Mouse (Mus musculus): ENCODE results near the gene Cntnap3. TPM values are rescaled to one million over a fixed set of nuclear protein-coding genes. Genes with fewer than 3 reads are reported as not detected.

Cntnap3 gene
- 0.06 TPM in 1 of 2 replicates, not detected in the other for polyA plus RNA-seq (2015; fragmentation: Nextera tagmentation; extraction: Ambion mirVana)

DNA sequence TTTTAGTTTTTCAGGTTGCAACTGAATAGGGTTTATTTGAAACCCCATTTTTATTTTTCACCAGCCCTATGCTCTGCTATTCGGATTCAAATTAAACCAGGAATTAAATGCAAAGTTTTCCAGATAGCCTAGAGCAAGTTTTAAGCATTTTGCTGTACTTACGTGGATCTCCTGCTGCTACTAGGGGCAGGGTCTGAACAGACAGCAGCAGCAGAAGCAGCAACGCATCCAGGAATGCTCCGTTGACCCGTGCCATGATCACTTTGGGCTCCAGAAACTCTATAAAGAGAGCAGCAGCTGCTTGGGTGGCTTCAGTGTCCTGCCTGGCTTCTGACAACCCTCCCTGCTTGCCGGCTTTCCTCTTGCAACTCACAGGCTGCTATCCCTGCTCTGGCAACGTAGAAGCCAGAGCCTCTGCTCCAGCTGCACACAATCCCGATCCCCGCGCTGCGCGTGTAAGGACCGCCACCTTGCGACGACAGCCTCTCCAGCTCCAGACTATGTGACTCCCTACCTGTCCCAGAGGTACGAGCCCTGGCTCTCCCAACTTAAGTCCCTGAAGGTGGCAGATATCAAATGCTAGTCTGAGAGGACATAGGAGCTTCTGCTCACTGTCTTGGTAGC is at the start of gene Cntnap3:
Gene Cntnap3 (minus strand): TSS at position 371 of the 624 bp plus-strand sequence.

DNA sequence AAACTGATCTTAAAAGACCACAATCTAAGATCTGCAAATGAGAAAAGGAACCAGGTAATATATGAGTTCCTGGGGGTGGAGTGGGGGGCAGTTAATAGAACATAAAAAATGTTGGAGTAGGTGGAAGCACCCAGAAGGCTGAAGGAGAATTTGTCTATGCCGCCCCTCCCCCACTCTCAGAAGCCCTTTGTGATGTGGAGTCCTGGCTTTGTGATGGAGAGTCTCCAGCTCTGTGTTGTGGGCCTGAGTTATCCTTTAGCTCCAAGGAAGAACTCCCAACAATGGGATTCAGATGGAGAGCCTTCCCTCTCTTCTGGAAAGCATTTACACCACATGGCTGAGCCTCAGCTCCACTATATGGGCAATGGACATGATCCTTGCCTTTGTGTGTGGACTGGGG is 13.4 kb upstream of the Cntnap3 start, which contains the start of gene Spata31:
Gene Spata31 (plus strand): TSS at position 216 of the 400 bp plus-strand sequence.

Other genes starting within 250 kb of the Cntnap3 start
- gene Spata31, start 13.5 kb upstream of the Cntnap3 start, polyA plus RNA-seq (2015; fragmentation: Nextera tagmentation; extraction: Ambion mirVana) = not detected in 2 replicates
- gene Spata31d1c, start 129.1 kb upstream of the Cntnap3 start, polyA plus RNA-seq (2015; fragmentation: Nextera tagmentation; extraction: Ambion mirVana) = not detected in 2 replicates
- gene Prss47, start 148.8 kb upstream of the Cntnap3 start, polyA plus RNA-seq (2015; fragmentation: Nextera tagmentation; extraction: Ambion mirVana) = not detected in 2 replicates
- gene Mfsd14b, start 209.0 kb upstream of the Cntnap3 start, polyA plus RNA-seq (2015; fragmentation: Nextera tagmentation; extraction: Ambion mirVana) = 52.5 and 57.4 TPM in 2 replicates
- gene Olfr465-ps1, start 234.1 kb upstream of the Cntnap3 start, polyA plus RNA-seq (2015; fragmentation: Nextera tagmentation; extraction: Ambion mirVana) = not detected in 2 replicates
- not detected in 2 replicates for gene Olfr466, start 246.3 kb upstream of the Cntnap3 start, polyA plus RNA-seq (2015; fragmentation: Nextera tagmentation; extraction: Ambion mirVana)